Comparison of ENCODE assay signal across 8 mouse cellular contexts in genomic region chr13:97408414-97409290, GRCm38 (mm10).
DNase-seq lines count a peak whose midpoint lies in the region; ATAC-seq and TF ChIP-seq lines count a peak whose summit lies in the region.

No protein-coding gene starts in this region.

- TF ChIP-seq POLR2A in limb, embryonic 14.5 days (IDR thresholded peaks at IDR 0.05; ENCODE audit: borderline replicate concordance, extremely low read depth, insufficient read depth, insufficient read length) = no peak

- no peak overlapping the region for H3K9ac ChIP-seq in limb, embryonic 14.5 days (ENCODE audit: low read depth, low read length, severe bottlenecking)

- no peak for ATAC-seq in limb, embryonic 14.5 days (ENCODE audit: low FRiP score, low read depth)
- peak; percentile 53; the same call in 1 of the 2 replicates for ATAC-seq in monocyte, adult 5-6 weeks (replicated peaks; ENCODE audit: insufficient number of reproducible peaks, low FRiP score, low TSS enrichment, poor library complexity, severe bottlenecking)

- 0 out of 2 replicates have a peak, but pooled peaks cover 4% of the 10 kb centered on the region for H3K27me3 ChIP-seq in limb, embryonic 14.5 days (ENCODE audit: control insufficient read depth, insufficient read depth, low read length)
- peaks cover 16% of the 10 kb centered on the region; the same call in 1 of the 2 replicates for H3K27me3 ChIP-seq in limb, embryonic 10.5 days (ENCODE audit: low read depth, poor library complexity, severe bottlenecking)

- H3K27ac ChIP-seq in limb, embryonic 14.5 days (replicated peaks; ENCODE audit: low read depth, low read length) = no peak overlapping the region
- no peak overlapping the region; the same call in 1 of the 2 replicates for H3K27ac ChIP-seq in limb, embryonic 10.5 days

- 77% methylated on average over 22 of the region's 22 CpGs for WGBS in limb, embryonic 14.5 days
- 85% methylated on average over 22 of the region's 22 CpGs for WGBS in limb, embryonic 10.5 days

- DNase-seq in limb, embryonic 14.5 days (ENCODE audit: low spot score) = peak; percentile 37
- no peak for DNase-seq in limb, embryonic 10.5 days (ENCODE audit: low spot score)
- DNase-seq in ZHBTc4 (ENCODE audit: low read depth, low spot score) (peak; percentile 28), adipocyte (ENCODE audit: low spot score) (no peak)
- peak; percentile 26 to 27 for DNase-seq in heart, postnatal 10 days
- no peak for DNase-seq in left cerebral cortex, postnatal 25 days (ENCODE audit: low spot score in 2 of 2)
- no peak for DNase-seq in embryo, embryonic 10 days (ENCODE audit: low spot score)

- H3K36me3 ChIP-seq in limb, embryonic 14.5 days (ENCODE audit: control insufficient read depth, insufficient read depth, low read length) = no peaks in the 10 kb centered on the region
- H3K36me3 ChIP-seq in limb, embryonic 10.5 days = no peaks in the 10 kb centered on the region

- peaks cover 17% of the 10 kb centered on the region for H3K4me1 ChIP-seq in limb, embryonic 14.5 days (ENCODE audit: control insufficient read depth, insufficient read depth, low read length)
- peaks cover 38% of the 10 kb centered on the region for H3K4me1 ChIP-seq in limb, embryonic 10.5 days

- no peaks in the 10 kb centered on the region for H3K9me3 ChIP-seq in limb, embryonic 14.5 days (ENCODE audit: control insufficient read depth, low read length)
- H3K9me3 ChIP-seq in limb, embryonic 10.5 days (replicated peaks) = no peaks in the 10 kb centered on the region

- H3K4me2 ChIP-seq in limb, embryonic 14.5 days (replicated peaks; ENCODE audit: low read depth, low read length, severe bottlenecking) = no peak overlapping the region

- H3K4me3 ChIP-seq in limb, embryonic 14.5 days (replicated peaks; ENCODE audit: low read length) = no peak overlapping the region
- H3K4me3 ChIP-seq in limb, embryonic 10.5 days = no peak overlapping the region

- intact Hi-C loops in heart, postnatal 10 days (cut with DNase I) = no loop called here
- intact Hi-C loops in left cerebral cortex, postnatal 25 days (cut with DNase I) = no loop called here

Comparison
In these comparisons a context has a peak if more than half of its experiments do, and no peak if none do; other contexts are left out.
1. DNase-seq: peak in limb, embryonic 14.5 days (single experiment), ZHBTc4 (single experiment) and heart, postnatal 10 days (2 of 2); none in limb, embryonic 10.5 days (single experiment), left cerebral cortex, postnatal 25 days (0 of 2), embryo, embryonic 10 days (single experiment) and adipocyte (single experiment).